Mouse (Mus musculus) MEL (cell line): Measurements from ENCODE around the gene Spata32.

Experiments used
- CTCF ChIP-seq, 3 experiments: IDR thresholded peaks in 2 of 3; conservative IDR thresholded peaks in 1 of 3; 2 replicates each; pipeline ENCODE4 v1.5.1; 2011 to 2012; ENCODE audit warnings: low read length in 3 of 3, low read depth in 2 of 3, mild to moderate bottlenecking in 2 of 3, improper control_type of control experiment in 1 of 3, inconsistent platforms in 1 of 3, mixed read lengths in 1 of 3, moderate library complexity in 1 of 3; ENCODE audit not compliant: control insufficient read depth in 1 of 3, insufficient read depth in 1 of 3, poor library complexity in 1 of 3, severe bottlenecking in 1 of 3
- E2F4 ChIP-seq: IDR thresholded peaks from 2 replicates; pipeline ENCODE4 v1.6.1; 2011; ENCODE audit warnings: low read depth, low read length, improper control_type of control experiment, borderline replicate concordance
- MAFK ChIP-seq: IDR thresholded peaks from 2 replicates; pipeline ENCODE4 v1.6.1; 2011; ENCODE audit warnings: low read depth, mild to moderate bottlenecking, low read length, improper control_type of control experiment, borderline replicate concordance

DNA sequence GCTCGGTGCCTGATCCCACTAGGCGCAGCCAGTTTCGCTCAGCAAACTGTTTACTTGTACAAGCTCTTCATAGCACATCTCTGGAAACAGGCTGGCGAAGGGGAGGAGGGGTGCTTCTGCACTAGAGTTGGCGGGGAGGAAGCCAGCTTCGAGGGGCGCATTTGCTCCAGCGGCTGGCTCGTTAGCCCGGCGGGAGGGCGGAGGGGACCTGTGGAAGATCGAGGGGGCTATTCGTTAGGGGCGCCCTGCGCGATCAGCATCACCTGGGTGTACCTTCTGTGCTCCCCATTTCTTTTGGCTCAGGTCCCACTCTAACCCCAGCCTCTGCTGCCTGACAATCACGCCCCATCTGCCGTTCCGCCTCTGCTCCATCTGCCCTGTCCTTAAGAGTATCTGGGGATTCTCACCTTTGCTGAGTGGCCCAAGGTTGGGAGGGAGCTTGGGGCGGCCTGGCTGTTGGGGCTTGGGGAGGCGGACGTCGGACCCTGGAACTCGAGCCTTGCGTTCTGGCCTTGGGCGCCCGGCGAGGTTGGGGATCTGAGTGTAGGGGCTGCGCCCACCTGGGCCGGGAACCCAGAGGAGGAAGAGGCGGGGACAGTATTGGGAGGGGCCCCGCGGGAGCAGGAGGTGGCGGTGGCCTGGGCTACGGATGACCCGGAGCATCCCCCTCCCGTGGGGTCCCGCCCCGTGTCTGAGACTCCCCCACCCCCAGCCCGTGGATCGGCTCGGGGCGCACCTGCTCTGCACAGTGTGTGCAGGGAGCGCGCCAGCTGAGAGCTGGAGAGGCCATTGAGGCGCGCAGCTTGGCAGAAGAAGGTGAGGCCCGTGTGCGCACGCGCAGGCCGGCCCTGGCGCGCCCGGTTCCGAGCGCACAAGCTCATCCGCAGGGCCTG is 19.1 kb downstream of the Spata32 start:
- no peak for TF ChIP-seq CTCF (IDR thresholded peaks at IDR 0.05 in 2 of 3, conservative IDR thresholded peaks at IDR 0.05 in 1 of 3; ENCODE audit: control insufficient read depth in 1 of 3, insufficient read depth in 1 of 3, low read depth in 2 of 3, low read length in 3 of 3, poor library complexity in 1 of 3, severe bottlenecking in 1 of 3)
- TF ChIP-seq E2F4, result no peak
- no peak for TF ChIP-seq MAFK
